Mouse (Mus musculus): ENCODE measurements around the gene Agap1. TPM values are rescaled to one million over a fixed set of nuclear protein-coding genes. Genes with fewer than 3 reads are reported as not detected.
A peak's percentile ranks its signal among the peaks of the same experiment; 100 is the strongest.

Agap1 gene
- polyA plus RNA-seq, 1 experiment from 2014 or later = 7.2 TPM

- no peaks in the 10 kb centered on the region for H3K9me3 ChIP-seq (replicated peaks)
- 84% methylated on average over 5 of the region's 5 CpGs for WGBS
- ATAC-seq (replicated peaks; ENCODE audit: insufficient number of reproducible peaks, insufficient read depth, low FRiP score, low read depth) = no peak
These were observed 155.4 kb downstream of the Agap1 start for GRCm38 (mm10) chr1:89609964-89610363.

GRCm38 (mm10) chr1:89611521-89611920 is 156.9 kb downstream of the Agap1 start:
- no peaks in the 10 kb centered on the region for H3K27me3 ChIP-seq
- WGBS = 85% methylated on average over 6 of the region's 6 CpGs
- no peaks in the 10 kb centered on the region for H3K9me3 ChIP-seq (replicated peaks)
- H3K27ac ChIP-seq = no peak overlapping the region
- H3K36me3 ChIP-seq = 0 out of 2 replicates have a peak, but pooled peaks cover 4% of the 10 kb centered on the region
- no peak overlapping the region for H3K4me2 ChIP-seq
- no peak overlapping the region for H3K4me3 ChIP-seq
- H3K9ac ChIP-seq = no peak overlapping the region
- H3K4me1 ChIP-seq (replicated peaks) = peaks cover 21% of the 10 kb centered on the region
- ATAC-seq (replicated peaks; ENCODE audit: insufficient number of reproducible peaks, insufficient read depth, low FRiP score, low read depth) = no peak

More at GRCm38 (mm10) chr1:89609964-89610363, 155.4 kb downstream of the Agap1 start:
- H3K4me3 ChIP-seq = no peak overlapping the region
- no peak overlapping the region for H3K4me2 ChIP-seq
- 0 out of 2 replicates have a peak, but pooled peaks cover 4% of the 10 kb centered on the region for H3K36me3 ChIP-seq
- H3K27ac ChIP-seq = no peak overlapping the region
- H3K9ac ChIP-seq = no peak overlapping the region
- H3K4me1 ChIP-seq (replicated peaks) = peaks cover 16% of the 10 kb centered on the region
- H3K27me3 ChIP-seq = no peaks in the 10 kb centered on the region

GRCm38 (mm10) chr1:89613234-89613870 is 158.7 kb downstream of the Agap1 start:
- Histone ChIP-seq H3K9ac (no peak overlapping the region), H3K27me3 (no peaks in the 10 kb centered on the region), H3K4me3 (no peak overlapping the region), H3K36me3 (0 out of 2 replicates have a peak, but pooled peaks cover 4% of the 10 kb centered on the region), H3K9me3 (replicated peaks) (no peaks in the 10 kb centered on the region), H3K27ac (peak overlapping the region; percentile 67), H3K4me2 (no peak overlapping the region), H3K4me1 (replicated peaks) (peaks cover 38% of the 10 kb centered on the region)
- peak; percentile 77 for ATAC-seq (replicated peaks; ENCODE audit: insufficient number of reproducible peaks, insufficient read depth, low FRiP score, low read depth)
- 56% methylated on average over 5 of the region's 5 CpGs for WGBS

- H3K36me3 ChIP-seq = no peaks in the 10 kb centered on the region
- no peak for ATAC-seq (replicated peaks; ENCODE audit: insufficient number of reproducible peaks, insufficient read depth, low FRiP score, low read depth)
- no peak overlapping the region for H3K4me3 ChIP-seq
- H3K27me3 ChIP-seq = no peaks in the 10 kb centered on the region
- H3K4me1 ChIP-seq (replicated peaks) = peaks cover 67% of the 10 kb centered on the region
- no peak overlapping the region for H3K9ac ChIP-seq
- no peaks in the 10 kb centered on the region for H3K9me3 ChIP-seq (replicated peaks)
- no peak overlapping the region for H3K4me2 ChIP-seq
- H3K27ac ChIP-seq = no peak overlapping the region
- 59% methylated on average over 6 of the region's 6 CpGs for WGBS
These were observed 161.9 kb downstream of the Agap1 start for GRCm38 (mm10) chr1:89616556-89616955.

- no peak for ATAC-seq (replicated peaks; ENCODE audit: insufficient number of reproducible peaks, insufficient read depth, low FRiP score, low read depth)
- Histone ChIP-seq H3K27ac (peak overlapping the region; percentile 13; the same call in 1 of the 2 replicates), H3K36me3 (no peaks in the 10 kb centered on the region), H3K9ac (no peak overlapping the region), H3K4me1 (replicated peaks) (peaks cover 72% of the 10 kb centered on the region), H3K4me2 (no peak overlapping the region), H3K4me3 (no peak overlapping the region), H3K9me3 (replicated peaks) (no peaks in the 10 kb centered on the region), H3K27me3 (no peaks in the 10 kb centered on the region)
- 74% methylated on average over 9 of the region's 9 CpGs for WGBS
These were observed 162.7 kb downstream of the Agap1 start for GRCm38 (mm10) chr1:89617336-89617735.

- H3K9ac ChIP-seq = no peak overlapping the region
- no peak for ATAC-seq (replicated peaks; ENCODE audit: insufficient number of reproducible peaks, insufficient read depth, low FRiP score, low read depth)
- H3K4me1 ChIP-seq (replicated peaks) = peaks cover 83% of the 10 kb centered on the region
- no peaks in the 10 kb centered on the region for H3K36me3 ChIP-seq
- no peak overlapping the region for H3K4me2 ChIP-seq
- peak overlapping the region; percentile 77 for H3K27ac ChIP-seq
- H3K4me3 ChIP-seq = no peak overlapping the region
- H3K9me3 ChIP-seq (replicated peaks) = no peaks in the 10 kb centered on the region
- no peaks in the 10 kb centered on the region for H3K27me3 ChIP-seq
- 51% methylated on average over 2 of the region's 2 CpGs for WGBS
These were observed 165.4 kb downstream of the Agap1 start for GRCm38 (mm10) chr1:89619963-89620362.

GRCm38 (mm10) chr1:89621014-89621791 is 166.6 kb downstream of the Agap1 start:
- WGBS = 63% methylated on average over 7 of the region's 8 CpGs
- H3K4me1 ChIP-seq (replicated peaks) = peaks cover 84% of the 10 kb centered on the region
- no peak for ATAC-seq (replicated peaks; ENCODE audit: insufficient number of reproducible peaks, insufficient read depth, low FRiP score, low read depth)

GRCm38 (mm10) chr1:89621952-89622351 is 167.3 kb downstream of the Agap1 start:
- H3K9me3 ChIP-seq (replicated peaks) = no peaks in the 10 kb centered on the region
- no peaks in the 10 kb centered on the region for H3K27me3 ChIP-seq
- WGBS = 57% methylated on average over 8 of the region's 8 CpGs
- H3K36me3 ChIP-seq = no peaks in the 10 kb centered on the region
- H3K27ac ChIP-seq = peak overlapping the region; percentile 84
- H3K4me2 ChIP-seq = no peak overlapping the region
- no peak overlapping the region for H3K4me3 ChIP-seq
- ATAC-seq (replicated peaks; ENCODE audit: insufficient number of reproducible peaks, insufficient read depth, low FRiP score, low read depth) = no peak
- no peak overlapping the region for H3K9ac ChIP-seq
- H3K4me1 ChIP-seq (replicated peaks) = peaks cover 80% of the 10 kb centered on the region

More at GRCm38 (mm10) chr1:89621014-89621791, 166.6 kb downstream of the Agap1 start:
- peak overlapping the region; percentile 84 for H3K27ac ChIP-seq
- no peak overlapping the region for H3K9ac ChIP-seq
- no peak overlapping the region for H3K4me2 ChIP-seq
- H3K27me3 ChIP-seq = no peaks in the 10 kb centered on the region
- no peaks in the 10 kb centered on the region for H3K9me3 ChIP-seq (replicated peaks)
- no peak overlapping the region for H3K4me3 ChIP-seq
- no peaks in the 10 kb centered on the region for H3K36me3 ChIP-seq

GRCm38 (mm10) chr1:89622801-89623200 is 168.2 kb downstream of the Agap1 start:
- Histone ChIP-seq H3K9ac (no peak overlapping the region), H3K4me3 (no peak overlapping the region), H3K4me2 (no peak overlapping the region; the same call in 1 of the 2 replicates), H3K27ac (peak overlapping the region; percentile 84), H3K4me1 (replicated peaks) (peaks cover 79% of the 10 kb centered on the region), H3K36me3 (no peaks in the 10 kb centered on the region), H3K27me3 (no peaks in the 10 kb centered on the region), H3K9me3 (replicated peaks) (no peaks in the 10 kb centered on the region)
- 39% methylated on average over 7 of the region's 7 CpGs for WGBS
- ATAC-seq (replicated peaks; ENCODE audit: insufficient number of reproducible peaks, insufficient read depth, low FRiP score, low read depth) = no peak

- Histone ChIP-seq H3K9ac (no peak overlapping the region), H3K4me1 (replicated peaks) (peaks cover 54% of the 10 kb centered on the region), H3K4me3 (no peak overlapping the region), H3K36me3 (no peaks in the 10 kb centered on the region; the same call in 1 of the 2 replicates), H3K27ac (no peak overlapping the region), H3K27me3 (no peaks in the 10 kb centered on the region), H3K9me3 (replicated peaks) (no peaks in the 10 kb centered on the region), H3K4me2 (no peak overlapping the region)
- WGBS = 77% methylated on average over 4 of the region's 4 CpGs
- ATAC-seq (replicated peaks; ENCODE audit: insufficient number of reproducible peaks, insufficient read depth, low FRiP score, low read depth) = no peak
These were observed 170.7 kb downstream of the Agap1 start for GRCm38 (mm10) chr1:89625312-89625711.

GRCm38 (mm10) chr1:89625967-89626366 is 171.4 kb downstream of the Agap1 start:
- Histone ChIP-seq H3K27ac (no peak overlapping the region), H3K4me1 (replicated peaks) (peaks cover 47% of the 10 kb centered on the region), H3K36me3 (no peaks in the 10 kb centered on the region; the same call in 1 of the 2 replicates), H3K4me2 (no peak overlapping the region), H3K27me3 (no peaks in the 10 kb centered on the region), H3K9me3 (replicated peaks) (no peaks in the 10 kb centered on the region), H3K9ac (no peak overlapping the region), H3K4me3 (no peak overlapping the region)
- WGBS = 91% methylated on average over 7 of the region's 7 CpGs
- no peak for ATAC-seq (replicated peaks; ENCODE audit: insufficient number of reproducible peaks, insufficient read depth, low FRiP score, low read depth)

Data from heart, embryonic 15.5 days (tissue).